17 mouse cellular contexts compared by ENCODE assay signal in genomic region chr4:120880731-120881432, GRCm38 (mm10). TPM values are rescaled to one million over a fixed set of nuclear protein-coding genes. Genes with fewer than 3 reads are reported as not detected.
DNase-seq lines count a peak whose midpoint lies in the region; ATAC-seq lines count a peak whose summit lies in the region.
"Had no signal": no experiment of that assay in that cellular context is flagged by ENCODE, and none has a peak within 500 bp of the region (broad histone marks: within the 10 kb centered on the region; RNA-seq: fewer than 3 reads in every experiment).

No protein-coding gene starts in this region.

- no peaks in the 10 kb centered on the region for H3K9me3 ChIP-seq in hindbrain, embryonic 10.5 days
- H3K9me3 ChIP-seq in hindbrain, embryonic 12.5 days (replicated peaks), result no peaks in the 10 kb centered on the region
- H3K9me3 ChIP-seq: kidney, embryonic 15.5 days; limb, embryonic 15.5 days had no signal

- 74% methylated on average over 6 of the region's 6 CpGs for whole genome bisulfite sequencing in hindbrain, embryonic 10.5 days
- WGBS in hindbrain, embryonic 12.5 days, result 66% methylated on average over 6 of the region's 6 CpGs

- no peak for DNase-seq in hindbrain, embryonic 10.5 days (ENCODE audit: low spot score)
- DNase-seq in 3T3-L1 (ENCODE audit: low read depth, low spot score), result peak; percentile 51
- DNase-seq in NIH3T3 (ENCODE audit: low read depth), result peak; percentile 73
- no peak for DNase-seq in urinary bladder, postnatal 25 days (ENCODE audit: low spot score)
- no peak for DNase-seq in cerebellum, postnatal 25 days
- DNase-seq: adrenal gland, postnatal 36 days; cerebellum, postnatal 14 days; gastrocnemius, postnatal 25 days; lung, adult 2 months; right cerebral cortex, postnatal 14 days; thymus, postnatal 14 days had no signal

- no peaks in the 10 kb centered on the region for H3K27me3 ChIP-seq in hindbrain, embryonic 10.5 days (ENCODE audit: insufficient read depth, poor library complexity, severe bottlenecking)
- H3K27me3 ChIP-seq in hindbrain, embryonic 12.5 days, result 0 out of 2 replicates have a peak, but pooled peaks cover 6% of the 10 kb centered on the region
- H3K27me3 ChIP-seq: kidney, embryonic 15.5 days; limb, embryonic 15.5 days had no signal

- peak overlapping the region; percentile 13; the same call in 1 of the 2 replicates for H3K27ac ChIP-seq in hindbrain, embryonic 10.5 days
- H3K27ac ChIP-seq in hindbrain, embryonic 12.5 days, result no peak overlapping the region
- H3K27ac ChIP-seq: kidney, embryonic 15.5 days; limb, embryonic 15.5 days; stomach, postnatal 0 days had no signal

- H3K4me2 ChIP-seq in hindbrain, embryonic 12.5 days (replicated peaks), result no peak overlapping the region
- H3K4me2 ChIP-seq: heart, embryonic 11.5 days; kidney, embryonic 15.5 days; limb, embryonic 15.5 days had no signal

- peaks cover 50% of the 10 kb centered on the region for H3K4me1 ChIP-seq in hindbrain, embryonic 10.5 days (replicated peaks)
- H3K4me1 ChIP-seq in hindbrain, embryonic 12.5 days, result peaks cover 33% of the 10 kb centered on the region

- H3K4me3 ChIP-seq in hindbrain, embryonic 10.5 days, result no peak overlapping the region
- no peak overlapping the region for H3K4me3 ChIP-seq in hindbrain, embryonic 12.5 days
- H3K4me3 ChIP-seq: kidney, embryonic 15.5 days; limb, embryonic 15.5 days had no signal

- H3K9ac ChIP-seq in hindbrain, embryonic 12.5 days, result no peak overlapping the region
- H3K9ac ChIP-seq: kidney, embryonic 15.5 days; limb, embryonic 15.5 days had no signal

- H3K36me3 ChIP-seq in hindbrain, embryonic 10.5 days, result no peaks in the 10 kb centered on the region
- H3K36me3 ChIP-seq in hindbrain, embryonic 12.5 days, result no peaks in the 10 kb centered on the region
- H3K36me3 ChIP-seq: kidney, embryonic 15.5 days; limb, embryonic 15.5 days had no signal

- no peak for ATAC-seq in hindbrain, embryonic 12.5 days (ENCODE audit: low FRiP score)
- ATAC-seq in hematopoietic stem cell, adult 5-6 weeks (replicated peaks in 1 of 2; ENCODE audit: insufficient read depth in 1 of 2, low FRiP score in 2 of 2, low TSS enrichment in 1 of 2, low read depth in 1 of 2, poor library complexity in 2 of 2, severe bottlenecking in 2 of 2), result peak; percentile 63 to 66

RNA-seq across cellular contexts. Expression of gene Rims3, which starts 26.3 kb away (rescaled TPM):
- 3.9 and 5.2 TPM in 2 replicates for polyA plus RNA-seq in hindbrain, embryonic 10.5 days (2016; fragmentation: Nextera tagmentation; extraction: Ambion mirVana)
- 8.5 and 9.2 TPM in 2 replicates for polyA plus RNA-seq in hindbrain, embryonic 12.5 days (2016; fragmentation: Nextera tagmentation; extraction: Ambion mirVana)
- total RNA-seq in hematopoietic stem cell, adult 5-6 weeks (2017), result 0.30 and 1.2 TPM in 2 replicates

RNA-seq across cellular contexts. Expression of gene Exo5, which starts 43.9 kb away (rescaled TPM):
- polyA plus RNA-seq in hindbrain, embryonic 10.5 days (2016; fragmentation: Nextera tagmentation; extraction: Ambion mirVana), result 32.3 and 34.8 TPM in 2 replicates
- 34.1 and 38.0 TPM in 2 replicates for polyA plus RNA-seq in hindbrain, embryonic 12.5 days (2016; fragmentation: Nextera tagmentation; extraction: Ambion mirVana)
- 26.9 and 27.3 TPM in 2 replicates for total RNA-seq in hematopoietic stem cell, adult 5-6 weeks (2017)

RNA-seq across cellular contexts. Expression of gene Nfyc, which starts 49.5 kb away (rescaled TPM):
- 124 and 135 TPM in 2 replicates for polyA plus RNA-seq in hindbrain, embryonic 10.5 days (2016; fragmentation: Nextera tagmentation; extraction: Ambion mirVana)
- polyA plus RNA-seq in hindbrain, embryonic 12.5 days (2016; fragmentation: Nextera tagmentation; extraction: Ambion mirVana), result 101 and 104 TPM in 2 replicates
- 49.2 and 64.7 TPM in 2 replicates for total RNA-seq in hematopoietic stem cell, adult 5-6 weeks (2017)

Comparison
In these comparisons a context has a peak if more than half of its experiments do, and no peak if none do; other contexts are left out.
1. DNase-seq: peak in 3T3-L1 (single experiment) and NIH3T3 (single experiment); none in hindbrain, embryonic 10.5 days (single experiment), urinary bladder, postnatal 25 days (single experiment) and cerebellum, postnatal 25 days (0 of 2).